Mouse (Mus musculus): ENCODE measurements around the gene Hoxb13. TPM values are rescaled to one million over a fixed set of nuclear protein-coding genes. Genes with fewer than 3 reads are reported as not detected.

Gene Hoxb13
- not detected in 2 replicates for polyA plus RNA-seq (2015; fragmentation: Nextera tagmentation; extraction: Ambion mirVana)

GRCm38 (mm10) chr11:96193521-96194400 is at the start of gene Hoxb13:
Hoxb13 (plus strand) TSS chr11:96194316.
- no peaks in the 10 kb centered on the region for H3K9me3 ChIP-seq (ENCODE audit: low read length)
- no peaks in the 10 kb centered on the region for H3K36me3 ChIP-seq (replicated peaks; ENCODE audit: insufficient read depth, low read length)
- 2% methylated on average over 34 of the region's 35 CpGs for WGBS (ENCODE audit: insufficient replicate concordance)
- no peak within 1 kb of the TSS for H3K9ac ChIP-seq (replicated peaks)
- ATAC-seq (no peak), DNase-seq (no peak)
- no peak within 1 kb of the TSS for H3K27ac ChIP-seq (ENCODE audit: low read depth)
- no peak within 1 kb of the TSS for H3K4me2 ChIP-seq (ENCODE audit: low read depth, low read length)
- no peak for TF ChIP-seq CTCF (IDR thresholded peaks at IDR 0.05; ENCODE audit: low read depth)
- TF ChIP-seq EP300 (IDR thresholded peaks at IDR 0.05; ENCODE audit: low read depth): no peak
- H3K4me3 ChIP-seq (ENCODE audit: low read depth, low read length): no peak within 1 kb of the TSS
- peaks cover 99% of the 10 kb centered on the region for H3K27me3 ChIP-seq (ENCODE audit: insufficient read depth, low read length)
- no peaks in the 10 kb centered on the region for H3K4me1 ChIP-seq (ENCODE audit: insufficient read depth)

- H3K4me2 ChIP-seq (ENCODE audit: low read depth, low read length): no peak overlapping the region
- H3K4me3 ChIP-seq (ENCODE audit: low read depth, low read length): no peak overlapping the region
- no peak for TF ChIP-seq EP300 (IDR thresholded peaks at IDR 0.05; ENCODE audit: low read depth)
- peak; percentile 84 for TF ChIP-seq CTCF (IDR thresholded peaks at IDR 0.05; ENCODE audit: low read depth)
- peak; percentile 40; the same call in 1 of the 2 replicates for ATAC-seq
- H3K4me1 ChIP-seq (ENCODE audit: insufficient read depth): no peaks in the 10 kb centered on the region; the same call in 1 of the 2 replicates
- H3K27ac ChIP-seq (ENCODE audit: low read depth): no peak overlapping the region
- no peak overlapping the region for H3K9ac ChIP-seq (replicated peaks)
- H3K9me3 ChIP-seq (ENCODE audit: low read length): no peaks in the 10 kb centered on the region
- WGBS (ENCODE audit: insufficient replicate concordance): 3% methylated on average over 15 of the region's 15 CpGs
- no peaks in the 10 kb centered on the region for H3K36me3 ChIP-seq (replicated peaks; ENCODE audit: insufficient read depth, low read length)
- peaks cover 31% of the 10 kb centered on the region for H3K27me3 ChIP-seq (ENCODE audit: insufficient read depth, low read length)
- DNase-seq: peak; percentile 79
Observed at GRCm38 (mm10) chr11:96145622-96146270, 48.4 kb upstream of the Hoxb13 start.

- 56% methylated on average over 6 of the region's 6 CpGs for WGBS (ENCODE audit: insufficient replicate concordance)
- Histone ChIP-seq H3K27ac (ENCODE audit: low read depth) (no peak overlapping the region), H3K27me3 (ENCODE audit: insufficient read depth, low read length) (peaks cover 37% of the 10 kb centered on the region), H3K4me3 (ENCODE audit: low read depth, low read length) (no peak overlapping the region), H3K9me3 (ENCODE audit: low read length) (no peaks in the 10 kb centered on the region), H3K36me3 (replicated peaks; ENCODE audit: insufficient read depth, low read length) (no peaks in the 10 kb centered on the region), H3K4me1 (ENCODE audit: insufficient read depth) (no peaks in the 10 kb centered on the region; the same call in 1 of the 2 replicates), H3K9ac (replicated peaks) (no peak overlapping the region), H3K4me2 (ENCODE audit: low read depth, low read length) (no peak overlapping the region)
- ATAC-seq (no peak), DNase-seq (no peak)
- TF ChIP-seq CTCF (IDR thresholded peaks at IDR 0.05; ENCODE audit: low read depth): no peak
- TF ChIP-seq EP300 (IDR thresholded peaks at IDR 0.05; ENCODE audit: low read depth): no peak
Observed at GRCm38 (mm10) chr11:96147471-96147870, 46.6 kb upstream of the Hoxb13 start.

- H3K4me3 ChIP-seq (ENCODE audit: low read depth, low read length): no peak overlapping the region
- H3K9me3 ChIP-seq (ENCODE audit: low read length): no peaks in the 10 kb centered on the region
- no peak overlapping the region for H3K27ac ChIP-seq (ENCODE audit: low read depth)
- ATAC-seq (peak; percentile 75), DNase-seq (peak; percentile 37)
- no peaks in the 10 kb centered on the region for H3K36me3 ChIP-seq (replicated peaks; ENCODE audit: insufficient read depth, low read length)
- 35% methylated on average over 12 of the region's 12 CpGs for WGBS (ENCODE audit: insufficient replicate concordance)
- TF ChIP-seq EP300 (IDR thresholded peaks at IDR 0.05; ENCODE audit: low read depth) (no peak), CTCF (IDR thresholded peaks at IDR 0.05; ENCODE audit: low read depth) (no peak)
- no peak overlapping the region for H3K9ac ChIP-seq (replicated peaks)
- 0 out of 2 replicates have a peak, but pooled peaks cover 2% of the 10 kb centered on the region for H3K4me1 ChIP-seq (ENCODE audit: insufficient read depth)
- peaks cover 40% of the 10 kb centered on the region for H3K27me3 ChIP-seq (ENCODE audit: insufficient read depth, low read length)
- no peak overlapping the region for H3K4me2 ChIP-seq (ENCODE audit: low read depth, low read length)
Observed at GRCm38 (mm10) chr11:96164769-96165168, 29.3 kb upstream of the Hoxb13 start.

DNA sequence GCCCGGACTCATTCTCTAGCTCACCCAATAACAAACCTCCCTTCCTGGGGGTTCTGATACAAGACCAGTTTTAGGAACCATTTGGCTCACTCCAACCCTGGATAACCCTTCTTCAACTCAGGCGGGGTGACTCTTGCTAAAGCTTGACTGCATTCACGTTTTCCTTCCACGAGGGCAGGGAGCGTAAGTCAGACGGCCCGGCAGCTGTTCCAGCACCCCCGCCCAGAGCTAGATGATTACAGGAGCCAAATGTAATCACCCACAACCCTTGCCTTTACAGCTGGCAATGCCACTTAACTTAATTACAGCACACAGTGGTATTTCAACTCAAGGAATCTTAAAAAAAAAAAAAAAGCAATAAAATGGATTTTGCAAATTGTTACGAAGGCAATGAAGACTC is 26.0 kb upstream of the Hoxb13 start:
- no peaks in the 10 kb centered on the region for H3K9me3 ChIP-seq (ENCODE audit: low read length)
- no peak for ATAC-seq

GRCm38 (mm10) chr11:96169016-96169415 is 25.1 kb upstream of the Hoxb13 start:
- DNase-seq (no peak), ATAC-seq (no peak)
- Histone ChIP-seq H3K27me3 (ENCODE audit: insufficient read depth, low read length) (peaks cover 81% of the 10 kb centered on the region), H3K9me3 (ENCODE audit: low read length) (no peaks in the 10 kb centered on the region), H3K27ac (ENCODE audit: low read depth) (no peak overlapping the region), H3K4me1 (ENCODE audit: insufficient read depth) (0 out of 2 replicates have a peak, but pooled peaks cover 2% of the 10 kb centered on the region), H3K4me3 (ENCODE audit: low read depth, low read length) (no peak overlapping the region), H3K4me2 (ENCODE audit: low read depth, low read length) (no peak overlapping the region), H3K9ac (replicated peaks) (no peak overlapping the region), H3K36me3 (replicated peaks; ENCODE audit: insufficient read depth, low read length) (no peaks in the 10 kb centered on the region)
- 8% methylated on average over 7 of the region's 7 CpGs for WGBS (ENCODE audit: insufficient replicate concordance)
- no peak for TF ChIP-seq CTCF (IDR thresholded peaks at IDR 0.05; ENCODE audit: low read depth)
- no peak for TF ChIP-seq EP300 (IDR thresholded peaks at IDR 0.05; ENCODE audit: low read depth)

More for the DNA sequence above, 26.0 kb upstream of the Hoxb13 start:
- no peaks in the 10 kb centered on the region for H3K36me3 ChIP-seq (replicated peaks; ENCODE audit: insufficient read depth, low read length)
- H3K4me1 ChIP-seq (ENCODE audit: insufficient read depth): 0 out of 2 replicates have a peak, but pooled peaks cover 2% of the 10 kb centered on the region
- H3K27me3 ChIP-seq (ENCODE audit: insufficient read depth, low read length): peaks cover 72% of the 10 kb centered on the region
- WGBS (ENCODE audit: insufficient replicate concordance): 38% methylated on average over 9 of the region's 9 CpGs
- H3K4me2 ChIP-seq (ENCODE audit: low read depth, low read length): no peak overlapping the region
- no peak overlapping the region for H3K27ac ChIP-seq (ENCODE audit: low read depth)
- no peak overlapping the region for H3K9ac ChIP-seq (replicated peaks)
- no peak overlapping the region for H3K4me3 ChIP-seq (ENCODE audit: low read depth, low read length)
- DNase-seq: no peak
- TF ChIP-seq CTCF (IDR thresholded peaks at IDR 0.05; ENCODE audit: low read depth): no peak
- no peak for TF ChIP-seq EP300 (IDR thresholded peaks at IDR 0.05; ENCODE audit: low read depth)

All from liver, postnatal 0 days (tissue).